Mouse (Mus musculus): ENCODE measurements around the gene Adamts13.

Adamts13 gene

GRCm38 (mm10) chr2:26967262-26967661 lies 6.0 kb upstream of the Adamts13 start:
- no peak for DNase-seq (ENCODE audit: low spot score in 2 of 2)

DNA sequence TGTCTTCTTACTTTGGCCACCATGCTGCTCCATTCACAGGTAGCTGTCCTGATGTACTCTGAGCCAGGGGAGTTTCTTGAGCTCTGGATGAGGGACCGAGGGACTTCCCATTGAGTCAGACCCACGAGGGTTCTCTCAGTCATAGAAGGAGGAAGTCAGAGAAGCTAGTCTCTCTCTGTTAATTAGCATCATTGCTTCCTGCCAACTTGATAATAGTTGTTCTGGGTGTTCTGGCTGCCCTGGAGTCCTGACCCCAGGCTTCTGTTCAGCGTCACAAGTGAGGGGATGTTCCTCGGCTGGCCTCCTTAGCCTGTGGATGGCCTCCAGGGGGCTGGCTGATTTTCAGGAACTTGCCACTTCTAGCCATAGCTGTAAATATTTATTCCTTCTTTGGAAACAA lies 744 bp downstream of the Adamts13 start:
- no peak for DNase-seq (ENCODE audit: low spot score in 2 of 2)

- DNase-seq (ENCODE audit: low spot score in 2 of 2), result no peak
These were observed 7.1 kb downstream of the Adamts13 start for GRCm38 (mm10) chr2:26980361-26980760.

DNA sequence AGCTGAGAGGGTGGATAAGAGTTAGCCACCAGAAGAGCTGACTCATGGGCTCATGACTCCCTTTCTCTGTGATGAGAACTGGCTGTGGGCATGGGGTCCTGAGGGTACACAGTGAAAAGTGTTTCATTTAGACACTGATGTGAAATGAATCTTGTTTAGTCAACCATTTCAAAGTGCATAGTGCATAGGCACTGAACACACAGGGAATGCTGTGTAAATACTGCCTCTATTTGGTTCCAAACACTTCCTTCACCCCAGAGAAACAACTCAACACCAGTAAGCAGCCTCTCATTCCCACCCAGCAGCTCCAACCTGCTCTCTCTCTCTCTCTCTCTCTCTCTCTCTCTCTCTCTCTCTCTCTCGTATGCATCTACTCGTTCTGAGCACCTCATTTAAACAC lies 11.0 kb downstream of the Adamts13 start:
- DNase-seq (ENCODE audit: low spot score in 2 of 2), result no peak

- no peak for DNase-seq (ENCODE audit: low spot score in 2 of 2)
These were observed 11.4 kb downstream of the Adamts13 start for GRCm38 (mm10) chr2:26984640-26985039.

GRCm38 (mm10) chr2:26993936-26994335 lies 20.7 kb downstream of the Adamts13 start:
- no peak for DNase-seq (ENCODE audit: low spot score in 2 of 2)

DNA sequence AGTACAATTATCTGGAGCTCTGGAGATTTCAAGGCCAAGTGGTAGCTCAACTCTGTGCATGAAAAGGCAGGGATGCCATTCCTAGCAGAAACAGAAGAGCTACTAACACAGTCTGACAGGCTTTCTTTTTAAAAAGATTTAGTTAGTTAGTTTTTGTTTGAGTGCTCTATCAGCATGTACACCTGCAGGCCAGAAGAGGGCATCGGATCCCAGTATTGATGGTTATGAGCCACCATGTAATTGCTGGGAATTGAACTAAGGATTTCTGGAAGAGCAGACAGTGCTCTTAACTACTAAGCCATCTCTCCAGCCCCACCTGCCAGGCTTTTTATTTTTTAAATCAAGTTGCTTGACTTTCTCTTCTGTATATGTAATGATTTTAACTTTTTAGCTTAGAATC lies 24.3 kb downstream of the Adamts13 start:
- no peak for DNase-seq (ENCODE audit: low spot score in 2 of 2)

- no peak for DNase-seq (ENCODE audit: low spot score in 2 of 2)
These were observed 24.8 kb downstream of the Adamts13 start for GRCm38 (mm10) chr2:26997993-26998392.

DNA sequence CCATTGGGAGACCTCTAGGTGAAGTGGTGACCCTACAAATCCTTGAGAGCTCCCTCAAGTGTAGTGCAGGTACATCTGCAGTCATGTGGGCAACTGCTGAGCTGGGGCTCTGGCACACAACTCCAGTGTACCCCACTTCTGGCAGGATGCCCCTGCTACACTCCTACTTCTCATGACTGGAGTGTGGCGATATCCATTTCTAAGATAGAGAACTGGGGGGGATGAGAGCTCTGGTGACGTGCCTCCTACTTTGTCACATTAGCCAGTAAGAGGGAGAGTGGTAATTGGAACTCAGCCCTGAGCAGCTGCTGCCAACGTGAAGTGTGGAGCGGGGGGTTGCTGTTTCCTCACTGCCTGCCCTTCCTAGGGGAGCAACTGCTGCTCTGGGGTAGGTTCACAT lies 33.0 kb downstream of the Adamts13 start:
- DNase-seq (ENCODE audit: low spot score in 2 of 2), result no peak

DNA sequence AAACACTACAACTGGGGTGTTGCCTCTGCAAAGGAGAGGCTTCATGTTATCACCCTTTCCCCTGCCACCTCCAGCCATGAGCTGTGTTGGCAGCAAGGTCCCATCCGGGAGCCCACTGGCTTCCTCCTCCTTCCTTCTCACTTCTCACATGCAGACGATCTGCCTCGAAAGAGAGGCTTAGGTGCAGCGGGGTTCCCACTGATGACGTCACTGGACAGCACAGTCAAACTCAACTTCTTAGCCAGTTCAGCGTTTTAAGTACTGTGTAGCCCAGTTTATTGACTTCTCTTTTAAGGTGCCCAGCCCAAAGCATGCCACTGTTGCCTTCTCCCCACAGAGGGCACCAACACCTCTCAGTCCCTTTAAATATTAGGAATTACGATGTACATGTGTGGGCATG lies 34.5 kb downstream of the Adamts13 start:
- no peak for DNase-seq (ENCODE audit: low spot score in 2 of 2)

DNA sequence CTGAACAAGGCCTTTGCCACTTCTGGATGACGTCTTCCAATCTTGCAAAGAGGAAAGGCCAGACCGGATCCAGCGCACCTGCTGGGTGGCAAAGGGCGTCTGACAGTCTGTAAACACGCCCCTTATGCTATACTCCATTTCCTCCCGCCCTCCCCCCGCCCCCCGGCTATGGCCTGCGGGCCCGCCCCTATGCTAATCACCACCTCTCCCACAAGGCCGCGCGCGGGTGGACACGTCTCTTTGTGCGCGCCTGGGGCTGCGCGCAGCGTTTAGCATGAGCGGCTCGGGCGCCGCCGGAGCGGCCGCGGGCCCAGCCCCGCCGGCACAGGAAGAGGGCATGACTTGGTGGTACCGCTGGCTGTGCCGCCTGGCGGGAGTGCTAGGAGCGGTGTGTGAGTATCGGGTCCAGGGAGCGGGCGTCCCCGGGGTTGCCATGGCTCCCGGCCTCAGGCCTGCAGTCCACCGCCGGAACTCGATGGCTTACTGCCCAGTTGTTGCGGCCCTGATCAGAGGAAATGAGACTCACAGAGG lies 36.6 kb downstream of the Adamts13 start, which contains the start of gene Cacfd1:
Gene Cacfd1 (plus strand): TSS at position 213 of the 531 bp plus-strand sequence.
- DNase-seq (ENCODE audit: low spot score in 2 of 2), result peak; percentile 84

DNA sequence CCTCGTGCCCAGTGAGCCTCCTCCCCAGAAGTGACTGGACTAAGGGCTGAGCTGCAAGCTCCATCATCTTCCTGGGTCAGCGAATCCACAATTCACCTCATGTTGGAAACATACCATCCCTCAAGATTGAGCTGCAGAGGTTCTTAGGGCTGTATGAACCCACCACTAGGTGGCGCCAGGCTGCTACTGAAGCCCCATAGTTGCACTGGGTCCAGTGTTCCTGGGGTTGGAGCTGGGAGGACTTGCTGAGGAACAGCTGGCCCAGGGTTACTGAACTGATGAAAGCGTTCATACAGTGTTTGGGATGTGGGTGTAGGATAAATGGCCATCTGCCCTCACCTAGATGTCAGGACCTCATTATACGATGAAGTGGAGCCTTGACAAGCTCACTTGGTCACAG lies 44.6 kb downstream of the Adamts13 start:
- peak; percentile 49 to 79 for DNase-seq (ENCODE audit: low spot score in 2 of 2)

GRCm38 (mm10) chr2:27019530-27019929 lies 46.3 kb downstream of the Adamts13 start:
- DNase-seq (ENCODE audit: low spot score in 2 of 2), result no peak

- no peak for DNase-seq (ENCODE audit: low spot score in 2 of 2)
These were observed 47.9 kb downstream of the Adamts13 start for GRCm38 (mm10) chr2:27021103-27021502.

DNA sequence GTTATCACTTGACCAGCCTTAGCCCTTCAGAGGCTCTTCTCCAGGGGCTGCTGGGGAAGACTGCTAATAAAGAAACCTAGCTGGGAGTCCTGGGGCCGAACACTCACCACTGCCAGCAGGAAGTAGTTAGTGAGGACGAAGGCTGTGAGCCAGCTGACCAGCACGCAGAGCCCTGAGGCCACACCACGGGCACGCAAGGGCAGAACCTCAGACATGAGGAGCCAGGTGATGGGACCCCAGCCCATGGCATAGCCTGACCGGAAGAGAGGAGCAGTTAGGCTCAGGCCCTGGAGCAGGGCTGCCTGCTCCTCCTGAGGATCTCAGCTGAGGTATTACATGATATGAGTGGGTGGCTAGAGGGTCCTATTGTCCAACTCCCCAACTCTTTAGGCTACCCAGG lies 49.4 kb downstream of the Adamts13 start:
- DNase-seq (ENCODE audit: low spot score in 2 of 2), result no peak

GRCm38 (mm10) chr2:27024136-27024535 lies 50.9 kb downstream of the Adamts13 start:
- no peak for DNase-seq (ENCODE audit: low spot score in 2 of 2)

- DNase-seq (ENCODE audit: low spot score in 2 of 2), result no peak
These were observed 52.3 kb downstream of the Adamts13 start for GRCm38 (mm10) chr2:27025545-27025944.

DNA sequence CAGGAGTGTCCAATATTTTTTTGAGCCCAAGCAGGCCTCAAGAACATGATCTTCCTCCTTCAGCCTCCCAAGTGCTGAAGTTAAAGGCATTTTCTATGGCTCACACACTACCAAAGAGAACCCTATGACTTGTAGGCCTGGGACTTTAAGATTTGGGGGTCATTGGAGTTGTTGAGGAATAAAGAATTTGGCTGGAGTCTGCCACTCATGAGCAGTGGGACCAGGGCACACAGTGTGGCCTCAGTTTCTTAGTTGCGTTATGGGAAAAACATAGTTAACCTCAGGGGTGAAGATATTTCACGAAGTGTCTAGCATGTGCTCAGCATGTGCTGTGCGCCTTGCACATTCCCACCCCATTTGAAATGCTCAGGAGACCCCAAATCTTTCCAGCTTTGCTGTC lies 53.1 kb downstream of the Adamts13 start:
- DNase-seq (ENCODE audit: low spot score in 2 of 2), result no peak

DNA sequence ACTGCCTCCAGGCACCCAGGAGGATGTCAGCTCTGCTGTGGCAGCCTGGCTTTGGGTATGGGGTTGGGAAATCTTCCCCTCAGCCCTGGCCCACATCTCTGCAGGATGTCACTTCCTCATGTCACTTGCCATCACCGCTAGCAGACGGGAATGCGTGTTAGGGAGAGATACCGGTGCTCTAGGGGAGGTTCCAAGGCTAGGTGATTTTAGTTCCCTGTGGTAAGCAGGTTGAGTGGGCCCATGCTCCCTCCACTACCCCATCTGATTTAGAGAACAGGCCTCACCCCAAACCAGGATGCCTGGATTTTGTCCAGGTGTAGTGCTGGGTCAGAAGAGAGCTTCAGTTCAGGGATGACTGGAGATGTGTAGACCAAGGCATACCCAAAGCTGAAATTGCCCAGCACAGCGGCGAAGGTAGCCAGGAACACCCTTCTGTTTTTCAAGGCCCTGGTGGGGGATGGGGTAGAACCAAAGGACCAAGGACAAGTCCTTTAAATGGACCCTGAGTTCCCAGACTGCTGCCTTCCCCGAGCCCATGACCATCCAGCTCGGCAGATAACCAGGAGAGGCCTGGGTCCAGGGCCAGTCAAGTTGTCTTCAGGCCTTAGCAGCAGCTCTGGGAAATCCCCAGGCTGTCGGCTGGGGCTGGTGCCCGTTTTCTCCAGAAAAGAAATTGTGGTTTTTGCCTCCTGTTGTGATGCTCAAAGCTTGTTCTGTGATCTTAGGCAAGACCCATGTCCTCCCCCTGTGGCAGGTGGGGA lies 53.8 kb downstream of the Adamts13 start:
- DNase-seq (ENCODE audit: low spot score in 2 of 2), result no peak

- DNase-seq (ENCODE audit: low spot score in 2 of 2), result peak; percentile 82 to 87
These were observed 54.6 kb downstream of the Adamts13 start, which contains the start of gene Slc2a6 for GRCm38 (mm10) chr2:27027618-27028436. Gene Slc2a6 (minus strand): TSS chr2:27027998.

DNA sequence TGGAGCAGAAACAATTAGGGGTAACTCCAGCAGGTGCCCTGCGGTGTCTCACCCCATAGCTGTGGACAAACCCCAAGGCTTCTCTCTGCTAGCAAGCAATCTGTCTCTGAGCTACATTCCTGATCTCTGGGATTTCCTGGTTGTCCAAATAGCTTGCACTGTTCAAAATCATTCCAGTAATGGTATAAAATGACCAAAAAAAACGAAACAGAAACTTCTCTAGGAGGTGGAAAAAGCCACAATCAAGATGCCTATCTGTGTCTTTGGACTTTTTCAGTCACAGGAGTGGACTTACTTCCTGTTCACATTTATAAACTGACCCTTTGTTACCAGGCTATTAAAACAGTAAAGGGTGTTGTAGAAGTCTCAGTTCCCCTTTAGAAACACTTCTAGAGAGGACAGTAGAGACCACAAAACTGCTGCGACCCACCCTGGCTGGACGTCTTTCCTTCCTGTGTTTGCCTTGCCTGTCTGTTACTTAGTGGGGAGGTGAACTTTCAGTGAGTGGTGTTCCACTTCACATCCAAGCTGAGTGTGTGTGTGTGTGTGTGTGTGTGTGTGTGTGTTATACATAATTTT lies 55.3 kb downstream of the Adamts13 start:
- no peak for DNase-seq (ENCODE audit: low spot score in 2 of 2)

GRCm38 (mm10) chr2:27032361-27032760 lies 59.1 kb downstream of the Adamts13 start:
- no peak for DNase-seq (ENCODE audit: low spot score in 2 of 2)
